In genomic region chr11:100970557-100970937, GRCm38 (mm10) we compare ENCODE assay signal across 8 mouse cellular contexts. TPM values are rescaled to one million over a fixed set of nuclear protein-coding genes. Genes with fewer than 3 reads are reported as not detected.
DNase-seq lines count a peak whose midpoint lies in the region; ATAC-seq and TF ChIP-seq lines count a peak whose summit lies in the region.

Gene Cavin1, minus strand, starts transcription at chr11:100970887.

- H3K27me3 ChIP-seq in embryonic facial prominence, embryonic 11.5 days (ENCODE audit: control insufficient read depth, insufficient read depth, low read length), result peaks cover 50% of the 10 kb centered on the region
- H3K27me3 ChIP-seq in midbrain, embryonic 15.5 days (replicated peaks), result peaks cover 74% of the 10 kb centered on the region
- H3K27me3 ChIP-seq in testis, adult 2 months (ENCODE audit: control insufficient read depth, insufficient read depth, low read length), result peaks cover 6% of the 10 kb centered on the region; the same call in 1 of the 2 replicates

- WGBS in embryonic facial prominence, embryonic 11.5 days, result under 1% methylated on average over 20 of the region's 20 CpGs
- 2% methylated on average over 20 of the region's 20 CpGs for WGBS in midbrain, embryonic 15.5 days

- TF ChIP-seq POLR2A in testis, adult 2 months (IDR thresholded peaks at IDR 0.05; ENCODE audit: control insufficient read depth, low read depth, low read length), result peak; percentile 71; the same call in 1 of the 2 replicates

- no peak for TF ChIP-seq CTCF in testis, adult 2 months (IDR thresholded peaks at IDR 0.05; ENCODE audit: control insufficient read depth, insufficient read depth, insufficient replicate concordance, low read depth, low read length)

- H3K4me1 ChIP-seq in embryonic facial prominence, embryonic 11.5 days (ENCODE audit: control insufficient read depth, insufficient read depth, low read length), result peaks cover 7% of the 10 kb centered on the region; the same call in 1 of the 2 replicates
- peaks cover 17% of the 10 kb centered on the region for H3K4me1 ChIP-seq in midbrain, embryonic 15.5 days
- peaks cover 12% of the 10 kb centered on the region for H3K4me1 ChIP-seq in testis, adult 2 months (ENCODE audit: control insufficient read depth, insufficient read depth, low read length)

- peak within 1 kb of the TSS; percentile 30 for H3K9ac ChIP-seq in embryonic facial prominence, embryonic 11.5 days (replicated peaks; ENCODE audit: low read length)
- H3K9ac ChIP-seq in midbrain, embryonic 15.5 days, result peak within 1 kb of the TSS; percentile 9; the same call in 1 of the 2 replicates

- DNase-seq in spleen, adult 18-20 months, result peak; percentile 47 to 53
- DNase-seq in spleen, adult 12 weeks (ENCODE audit: low spot score), result no peak
- peak; percentile 58 for DNase-seq in embryonic facial prominence, embryonic 11.5 days (ENCODE audit: low spot score)
- DNase-seq in heart, adult 8-10 months (ENCODE audit: low spot score), result peak; percentile 99
- peak; percentile 91 to 94 for DNase-seq in kidney, adult 8-10 months
- peak; percentile 78 for DNase-seq in liver

- H3K9me3 ChIP-seq in embryonic facial prominence, embryonic 11.5 days (replicated peaks; ENCODE audit: control insufficient read depth, low read length), result no peaks in the 10 kb centered on the region
- no peaks in the 10 kb centered on the region for H3K9me3 ChIP-seq in midbrain, embryonic 15.5 days

- no peak within 1 kb of the TSS for H3K27ac ChIP-seq in embryonic facial prominence, embryonic 11.5 days (replicated peaks; ENCODE audit: low read depth, low read length)
- no peak within 1 kb of the TSS for H3K27ac ChIP-seq in midbrain, embryonic 15.5 days
- peak within 1 kb of the TSS; percentile 71 for H3K27ac ChIP-seq in testis, adult 2 months (ENCODE audit: control insufficient read depth, insufficient read depth, low read depth, low read length)

- no peaks in the 10 kb centered on the region for H3K36me3 ChIP-seq in embryonic facial prominence, embryonic 11.5 days (replicated peaks; ENCODE audit: control insufficient read depth, insufficient read depth, low read depth, low read length)
- H3K36me3 ChIP-seq in midbrain, embryonic 15.5 days (replicated peaks), result no peaks in the 10 kb centered on the region
- no peaks in the 10 kb centered on the region for H3K36me3 ChIP-seq in testis, adult 2 months (ENCODE audit: control insufficient read depth, insufficient read depth, low read length)

- peak; percentile 71 for ATAC-seq in embryonic facial prominence, embryonic 11.5 days (replicated peaks; ENCODE audit: insufficient number of reproducible peaks, low FRiP score, low TSS enrichment, low read depth)
- ATAC-seq in midbrain, embryonic 15.5 days (replicated peaks), result no peak

- peak within 1 kb of the TSS; percentile 82 for H3K4me2 ChIP-seq in embryonic facial prominence, embryonic 11.5 days (ENCODE audit: low read depth, low read length)
- H3K4me2 ChIP-seq in midbrain, embryonic 15.5 days, result peak within 1 kb of the TSS; percentile 45

- peak within 1 kb of the TSS; percentile 44 for H3K4me3 ChIP-seq in embryonic facial prominence, embryonic 11.5 days (ENCODE audit: low read depth, low read length)
- H3K4me3 ChIP-seq in midbrain, embryonic 15.5 days, result peak within 1 kb of the TSS; percentile 32
- peak within 1 kb of the TSS; percentile 87 for H3K4me3 ChIP-seq in testis, adult 2 months (ENCODE audit: control insufficient read depth, low read depth, low read length)

RNA-seq across cellular contexts. Expression of gene Cavin1, which starts in this region (rescaled TPM):
- polyA plus RNA-seq in embryonic facial prominence, embryonic 11.5 days (2014; fragmentation: Nextera tagmentation; extraction: Ambion mirVana), result 14.7 and 16.3 TPM in 2 replicates
- 100 to 1,000 TPM; 190 to 247 (median 212) TPM for total RNA-seq in heart, adult 8-10 months (2022)
- polyA plus RNA-seq in midbrain, embryonic 15.5 days (2015; fragmentation: Nextera tagmentation; extraction: Ambion mirVana), result 47.9 and 50.8 TPM in 2 replicates
- 5.1 and 6.1 TPM in 2 replicates for polyA plus RNA-seq in testis, adult 2 months (2012; rRNA removed)

Comparison
In these comparisons a context has a peak if more than half of its experiments do, and no peak if none do; other contexts are left out.
1. H3K4me3 ChIP-seq: peak in every context shown above with its lines; median percentile 87 in testis, adult 2 months; 44 in embryonic facial prominence, embryonic 11.5 days; 32 in midbrain, embryonic 15.5 days.